Mouse (Mus musculus) G1E-ER4 (cell line): Measurements from ENCODE around the gene Epor. TPM values are rescaled to one million over a fixed set of nuclear protein-coding genes. Genes with fewer than 3 reads are reported as not detected.

Experiments
- GATA1 ChIP-seq: IDR thresholded peaks from one replicate; pipeline ENCODE4 v1.8.0; 2012; ENCODE audit warnings: low read length, inconsistent platforms
- polyA plus RNA-seq: library from polyadenylated mRNA; stranded (reverse); fragments of >175 nt; gene quantifications from 2 replicates; pipeline ENCODE4 v1.2.3, GENCODE M21; 2012

Epor gene
- polyA plus RNA-seq, 1 experiment, result 159 TPM

DNA sequence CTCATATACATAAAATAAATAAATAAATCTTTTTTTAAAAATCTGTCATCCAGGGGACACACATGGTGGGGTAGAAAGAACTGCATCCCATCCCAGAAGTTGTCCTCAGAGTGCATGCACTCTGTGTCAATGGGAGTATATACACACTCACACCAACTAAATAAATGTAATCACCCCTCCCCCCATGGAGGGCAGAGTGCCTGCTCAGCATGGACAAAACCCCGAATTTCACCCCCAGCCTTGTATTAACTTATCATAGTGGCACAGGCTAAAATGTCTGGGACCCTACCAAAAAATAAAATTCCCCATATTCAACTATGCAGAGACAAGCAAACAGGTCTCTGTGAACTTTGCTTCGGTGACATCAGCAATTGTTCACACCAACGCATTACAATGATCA lies 8.7 kb downstream of the Epor start:
- TF ChIP-seq GATA1, result no peak

DNA sequence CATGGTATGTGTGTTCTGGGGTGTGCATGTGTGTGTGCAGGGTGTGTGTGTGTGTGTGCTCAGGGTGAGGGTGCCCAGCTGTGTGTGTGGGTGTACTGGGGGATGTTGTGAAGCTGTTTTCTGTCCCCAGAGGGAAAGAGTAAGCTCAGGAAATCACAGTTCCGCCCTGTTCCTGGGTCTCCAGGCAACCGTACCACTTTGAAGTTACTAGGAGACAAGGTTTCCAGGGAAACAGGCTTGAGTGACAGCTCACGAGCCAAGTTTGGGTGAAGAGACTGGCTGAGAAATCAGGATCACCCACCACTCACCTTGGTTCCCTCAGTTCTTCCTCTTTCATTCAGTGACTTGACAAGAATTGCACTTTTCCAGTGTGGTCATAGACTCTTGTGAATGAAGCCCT lies 9.7 kb downstream of the Epor start:
- no peak for TF ChIP-seq GATA1

DNA sequence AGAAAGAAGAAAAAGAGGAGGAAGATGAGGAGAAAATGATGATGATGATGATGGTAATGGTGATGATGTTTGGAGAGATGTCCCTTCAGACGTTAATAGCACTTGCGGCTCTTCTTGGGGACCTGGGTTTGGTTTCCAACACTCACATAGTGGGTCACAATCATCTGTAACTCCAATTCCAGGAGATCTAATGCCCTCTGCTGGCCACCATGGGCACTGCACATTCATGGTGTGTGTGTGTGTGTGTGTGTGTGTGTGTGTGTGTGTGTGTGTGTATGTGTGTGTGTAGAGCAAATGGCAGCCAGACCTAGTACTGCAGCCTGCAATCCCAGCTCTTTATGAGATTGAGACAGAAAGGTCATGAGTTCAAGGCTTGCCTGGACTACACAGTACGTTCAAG lies 11.3 kb downstream of the Epor start:
- TF ChIP-seq GATA1, result no peak

DNA sequence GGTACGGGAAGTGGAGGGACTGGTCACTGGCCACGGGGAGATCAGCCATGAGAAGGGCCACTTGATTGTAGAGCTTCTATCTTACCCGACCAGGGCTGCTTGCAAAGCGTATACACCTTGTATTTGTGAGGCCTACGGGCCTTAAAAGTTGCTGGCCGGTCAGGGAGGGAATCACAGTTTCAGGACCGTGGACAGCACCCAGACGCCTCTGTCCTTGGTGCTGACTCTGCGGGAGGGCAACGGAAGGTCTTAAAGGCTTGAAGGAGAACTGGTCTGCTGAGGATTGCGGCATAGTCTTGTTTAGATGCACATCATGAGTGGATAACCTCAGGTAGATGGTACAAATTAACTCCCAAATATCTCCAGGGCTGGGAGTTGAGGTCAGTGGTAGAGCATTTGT lies 13.0 kb downstream of the Epor start:
- TF ChIP-seq GATA1, result no peak

DNA sequence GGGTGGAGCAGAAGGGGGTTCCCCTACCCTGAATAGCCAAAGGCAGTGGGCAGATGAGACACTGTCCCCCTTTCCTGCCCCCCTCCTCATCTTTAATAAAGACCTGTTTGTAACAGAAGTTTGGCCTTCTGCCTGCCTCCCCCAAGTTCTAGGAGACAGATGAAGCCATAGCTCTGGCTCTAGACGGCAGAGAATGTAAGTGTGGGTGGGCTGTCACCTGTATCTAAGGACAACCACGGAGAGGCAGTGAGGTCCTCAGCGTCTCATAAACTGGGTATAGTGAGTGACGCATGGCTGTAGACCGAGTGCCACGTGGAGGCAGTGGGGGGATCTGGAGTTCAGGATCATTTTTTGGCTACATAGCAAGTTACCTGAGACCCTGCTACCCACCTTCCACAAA lies 14.5 kb downstream of the Epor start:
- no peak for TF ChIP-seq GATA1

DNA sequence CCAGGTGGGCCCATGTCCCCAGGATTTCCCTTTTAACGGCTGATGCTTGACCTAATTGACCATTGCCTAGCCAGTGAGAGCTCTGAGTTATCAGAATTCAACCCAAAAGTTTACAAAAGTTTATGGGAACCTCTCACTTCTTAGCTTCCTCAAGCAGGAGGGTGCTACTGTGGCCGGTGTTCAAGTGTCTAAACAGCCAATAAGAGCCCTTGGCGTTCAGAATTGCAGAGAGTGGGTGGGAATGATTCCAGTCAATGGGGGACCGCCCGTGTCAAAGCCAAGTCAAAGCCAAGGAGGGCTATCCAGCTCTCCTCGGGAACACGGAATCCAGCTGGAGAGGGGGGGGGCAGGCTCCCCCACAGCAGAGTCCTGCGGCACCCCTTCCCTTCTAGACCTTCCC lies 15.2 kb downstream of the Epor start:
- no peak for TF ChIP-seq GATA1

DNA sequence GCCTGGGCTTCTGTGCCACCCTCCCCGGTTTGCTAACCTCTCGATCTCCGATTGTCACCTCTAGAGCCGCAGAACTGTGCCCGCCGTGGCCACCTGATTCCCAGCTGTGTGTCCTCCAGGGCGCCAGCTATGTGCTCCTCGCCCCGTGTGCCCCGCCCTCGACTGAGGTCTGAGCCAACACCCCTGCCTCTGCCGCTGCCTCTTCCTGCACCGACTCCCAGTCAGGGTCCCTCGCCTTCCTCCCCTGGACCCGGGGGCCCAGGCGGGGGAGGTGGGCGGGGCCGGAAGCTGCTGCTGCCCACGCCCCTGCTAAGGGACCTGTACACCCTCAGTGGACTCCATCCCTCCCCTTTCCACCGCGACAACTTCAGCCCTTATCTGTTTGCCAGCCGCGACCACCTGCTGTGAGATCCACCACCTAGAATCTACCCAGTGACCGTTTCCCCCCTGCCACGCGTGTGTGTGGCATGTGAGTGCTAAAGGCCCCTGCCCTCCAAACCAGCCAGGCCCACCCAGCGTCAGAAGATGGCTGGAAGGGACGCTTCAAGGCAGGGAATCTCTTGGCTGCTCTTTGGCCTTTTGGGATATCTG lies 15.7 kb downstream of the Epor start:
- no peak for TF ChIP-seq GATA1

DNA sequence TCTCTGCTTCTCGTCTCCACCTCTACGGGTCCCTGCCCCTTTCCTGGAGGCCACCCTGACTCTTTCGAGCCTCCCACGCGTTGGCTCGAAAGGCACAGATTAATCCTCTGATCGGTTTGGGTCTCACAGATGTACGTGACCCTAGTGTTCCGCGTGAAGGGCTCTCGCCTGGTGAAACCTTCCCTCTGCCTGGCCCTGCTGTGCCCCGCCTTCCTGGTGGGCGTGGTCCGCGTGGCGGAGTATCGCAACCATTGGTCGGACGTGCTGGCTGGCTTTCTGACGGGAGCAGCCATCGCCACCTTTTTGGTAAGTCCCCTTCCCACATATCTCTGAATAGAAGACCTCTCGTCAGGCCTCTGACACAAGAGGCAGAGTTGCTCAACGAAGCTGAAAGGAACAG lies 19.0 kb downstream of the Epor start:
- TF ChIP-seq GATA1, result no peak

DNA sequence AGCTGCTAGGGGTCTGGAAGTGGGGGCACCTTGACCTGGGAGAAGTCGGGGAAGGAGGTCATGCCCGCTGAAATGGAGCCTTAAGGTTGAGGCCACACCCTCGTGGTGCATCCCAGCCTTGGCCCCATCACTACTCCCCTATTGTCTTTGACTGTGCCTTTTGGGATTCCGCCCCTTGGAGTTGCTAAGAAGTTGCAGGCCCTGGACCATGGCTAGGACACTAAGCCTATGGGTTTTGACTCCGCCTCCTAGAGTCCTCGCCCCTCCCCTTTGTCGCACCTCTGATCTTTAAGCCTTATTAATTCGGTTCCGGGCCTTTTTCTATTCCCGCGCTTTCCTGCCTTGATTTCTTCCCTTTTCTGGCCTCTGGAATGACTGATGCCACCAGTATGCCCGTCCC lies 19.7 kb downstream of the Epor start:
- TF ChIP-seq GATA1, result no peak

DNA sequence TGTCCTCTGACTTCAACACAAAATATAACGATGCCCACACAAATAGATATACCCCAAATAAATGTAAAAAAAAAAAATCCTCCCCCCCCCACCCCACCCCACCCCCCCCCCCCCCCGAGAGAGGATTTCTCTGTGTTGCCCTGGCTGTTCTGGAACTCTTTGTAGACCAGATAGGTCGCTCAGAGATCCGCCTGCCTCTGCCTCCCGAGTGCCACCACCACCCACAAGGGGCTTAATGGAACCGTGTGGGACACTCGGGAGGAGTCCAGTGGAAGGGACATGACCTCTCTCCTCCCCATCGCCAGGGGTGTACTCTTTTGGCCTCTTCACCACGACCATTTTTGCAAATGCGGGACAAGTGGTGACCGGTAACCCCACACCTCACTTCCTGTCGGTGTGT lies 20.3 kb downstream of the Epor start:
- TF ChIP-seq GATA1, result no peak

DNA sequence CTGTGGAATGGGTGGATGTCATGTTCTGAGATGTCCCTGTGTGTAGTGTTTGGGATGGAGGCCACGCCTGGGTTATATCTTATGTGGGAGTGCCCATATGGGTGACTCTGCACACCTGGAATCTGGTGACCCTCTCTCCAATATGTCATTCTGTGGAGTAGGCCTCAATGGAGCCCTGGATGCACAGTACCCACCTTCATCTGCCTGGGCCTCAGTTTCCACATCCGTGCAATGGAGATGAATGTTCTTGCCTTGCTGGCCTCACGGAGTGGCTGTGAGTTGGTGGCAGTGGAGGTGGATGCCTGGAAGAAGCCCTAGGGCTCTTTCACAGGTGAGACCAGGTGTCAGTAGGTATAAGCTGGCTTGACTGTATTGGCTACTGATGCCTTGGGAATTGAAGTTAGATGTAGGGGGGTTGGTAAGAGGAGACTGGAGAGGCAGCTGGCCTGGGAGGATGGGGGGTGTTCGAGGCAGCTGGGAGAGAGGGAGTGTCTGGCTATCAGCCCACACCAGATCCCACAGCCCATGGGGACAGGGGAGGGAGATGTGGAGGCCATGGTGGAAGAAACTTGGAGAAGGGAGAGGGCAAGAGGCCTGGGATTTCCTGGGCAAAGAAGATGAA lies 25.0 kb downstream of the Epor start:
- no peak for TF ChIP-seq GATA1

DNA sequence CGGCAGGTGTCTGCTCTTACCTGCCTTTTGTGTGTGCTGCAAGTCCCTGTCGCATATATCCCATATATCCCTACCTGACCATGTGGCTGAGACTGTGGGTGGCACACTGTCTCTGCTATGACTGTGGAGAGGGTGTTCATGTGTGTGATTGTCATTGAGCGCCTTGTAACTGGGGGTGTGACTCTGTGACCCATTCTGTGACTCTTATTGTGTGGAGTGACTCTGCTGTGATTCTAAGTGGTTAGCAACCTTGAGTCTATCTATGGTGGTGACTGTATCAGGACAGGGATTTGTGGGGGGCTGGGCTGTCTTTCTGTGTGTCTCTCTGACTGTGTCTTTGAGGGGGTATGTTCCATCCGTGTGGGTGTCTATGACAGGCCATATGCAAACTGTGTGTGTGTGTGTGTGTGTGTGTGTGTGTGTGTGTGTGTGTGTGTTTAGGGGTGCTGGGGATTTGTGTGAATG lies 25.6 kb downstream of the Epor start:
- no peak for TF ChIP-seq GATA1

DNA sequence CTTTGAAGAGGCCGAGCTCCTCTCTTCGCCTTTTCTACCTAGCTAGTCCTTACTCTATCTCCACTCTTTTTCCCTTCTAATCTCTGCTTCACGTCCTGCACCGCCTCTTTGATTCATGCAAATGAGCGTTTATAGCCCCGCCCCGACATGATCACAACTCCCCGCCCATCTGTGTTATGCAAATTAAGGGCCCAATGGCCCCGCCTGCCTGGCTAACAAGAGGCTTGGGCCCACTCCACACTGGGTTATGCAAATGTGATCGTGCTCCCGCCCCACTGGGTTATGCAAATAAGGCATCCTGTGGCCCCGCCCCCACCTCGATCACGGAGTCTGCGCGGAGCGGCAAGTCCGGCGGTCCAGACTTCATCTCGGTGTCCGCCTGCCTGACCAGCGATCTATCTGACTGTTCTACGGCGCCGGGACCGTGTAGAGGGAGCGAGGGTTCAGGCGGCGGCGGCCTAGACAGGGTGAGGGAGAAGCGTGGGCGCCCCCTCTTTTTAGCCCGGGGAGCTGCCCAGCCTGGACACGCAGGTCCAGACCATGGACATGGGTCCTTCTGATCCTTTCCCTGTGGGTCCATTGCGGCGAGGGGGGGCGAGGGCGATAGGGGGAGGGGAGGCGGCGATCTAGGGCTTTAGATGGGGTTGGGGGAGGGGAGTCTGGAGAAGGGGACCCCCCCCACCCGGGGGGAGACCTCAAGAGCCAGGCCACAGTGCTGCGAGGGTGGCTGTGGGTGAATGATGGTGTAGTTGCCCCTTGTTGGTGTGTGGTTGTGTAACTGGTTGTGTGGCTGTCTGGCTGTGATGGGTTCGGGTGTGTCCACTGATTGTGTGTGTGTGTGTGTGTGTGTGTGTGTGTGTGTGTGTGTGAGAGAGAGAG lies 26.4 kb downstream of the Epor start, which contains the start of gene Plppr2:
Gene Plppr2 (plus strand): TSS at position 342 of the 879 bp plus-strand sequence.
- no peak for TF ChIP-seq GATA1

DNA sequence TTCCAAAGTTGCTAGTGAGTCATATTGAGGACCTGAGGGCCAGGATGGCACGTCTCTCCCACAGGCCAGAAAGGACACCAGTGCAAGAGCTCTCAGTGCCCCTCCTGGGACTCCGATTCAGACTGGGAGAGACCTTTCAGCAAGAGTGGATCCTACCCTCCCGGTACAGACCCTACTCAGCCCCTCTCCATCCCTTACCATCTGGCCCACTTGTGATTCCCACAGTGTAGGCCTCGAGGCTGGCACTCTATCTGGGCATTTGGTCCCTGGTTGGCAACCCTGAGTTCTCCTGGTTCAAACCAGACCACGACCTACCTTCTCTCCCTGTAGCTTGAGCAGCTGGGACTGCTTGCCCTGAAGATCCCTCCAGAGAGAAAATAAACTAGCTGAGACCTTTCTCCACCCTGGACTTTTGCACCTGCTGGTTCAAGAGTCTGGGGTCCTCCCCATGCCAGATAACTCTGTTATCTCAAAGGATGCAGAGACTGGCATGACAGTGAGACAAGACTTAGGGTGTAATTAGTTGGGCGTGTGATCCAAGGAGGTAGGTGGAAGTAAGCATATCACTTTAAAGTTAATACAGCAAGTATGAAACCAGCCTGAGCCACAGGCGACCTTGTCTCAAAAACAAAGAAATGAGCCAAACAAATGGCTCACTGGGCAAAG lies 27.7 kb downstream of the Epor start:
- TF ChIP-seq GATA1, result no peak

DNA sequence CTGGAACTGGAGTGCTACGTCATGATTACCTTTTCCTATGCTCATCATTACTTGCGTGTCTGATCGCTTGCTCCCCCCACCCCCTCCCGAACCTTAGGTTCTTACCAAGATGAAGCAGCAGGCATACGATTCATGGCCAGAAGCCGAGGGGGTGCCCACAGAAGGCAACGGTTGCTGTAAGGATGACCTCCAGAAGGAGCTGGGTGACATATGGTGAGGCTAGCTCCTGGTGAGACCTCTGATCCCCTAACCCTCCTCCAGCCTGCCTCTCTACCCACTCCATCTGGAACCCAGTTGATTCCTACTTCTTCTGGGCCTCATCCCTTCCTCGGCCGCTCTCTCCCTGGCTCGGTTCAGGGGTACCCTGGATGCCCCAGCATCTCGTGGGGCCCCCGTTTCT lies 29.3 kb downstream of the Epor start:
- no peak for TF ChIP-seq GATA1

DNA sequence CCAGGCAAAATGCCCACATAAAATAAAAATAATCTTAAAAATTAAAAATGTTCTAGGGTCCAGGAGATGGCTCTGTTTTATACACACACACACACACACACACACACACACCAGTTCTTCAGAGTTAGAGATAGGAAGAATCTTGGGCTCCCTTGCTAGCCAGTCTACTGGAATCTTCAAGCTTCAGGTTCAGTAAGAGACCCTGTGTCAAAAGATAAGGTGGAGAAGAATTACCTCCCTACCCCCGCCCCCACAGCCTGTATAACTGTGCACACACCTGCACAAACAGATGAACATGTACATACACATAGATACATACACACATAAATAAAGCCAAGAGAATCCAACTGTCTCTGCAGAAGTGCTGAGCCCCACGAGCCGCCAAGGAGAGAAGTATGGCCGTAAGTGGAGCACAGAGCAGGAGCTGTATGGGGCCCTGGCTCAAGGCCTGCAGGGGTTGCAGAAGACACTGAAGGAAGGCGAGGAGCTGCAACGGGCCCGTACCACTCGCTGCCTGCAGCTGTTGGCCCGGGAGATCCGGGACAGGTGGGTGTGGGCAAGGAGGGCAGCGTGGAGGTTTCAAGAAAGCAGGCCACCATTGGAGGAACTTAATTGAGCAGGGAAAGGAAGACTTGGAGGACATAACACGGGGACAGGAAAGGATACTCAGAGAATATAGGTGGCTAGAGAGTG lies 30.7 kb downstream of the Epor start:
- TF ChIP-seq GATA1, result no peak
